Mouse (Mus musculus) heart, embryonic 10.5 days (tissue): ENCODE results near the gene Rhobtb1. TPM values are rescaled to one million over a fixed set of nuclear protein-coding genes. Genes with fewer than 3 reads are reported as not detected.

Experiments used
- DNase-seq: peaks from one replicate; pipeline ENCODE4 v3.0.0-alpha.2; 2017; ENCODE audit warnings: low spot score
- H3K27ac ChIP-seq: fragments of 300-500 bp; sonication (generic); 2 replicates; pipeline ENCODE4 v1.5.1; 2016; ENCODE audit warnings: mild to moderate bottlenecking
- H3K27me3 ChIP-seq: fragments of 300-500 bp; sonication (generic); 2 replicates; pipeline ENCODE4 v1.6.1; 2016; ENCODE audit warnings: mild to moderate bottlenecking; ENCODE audit not compliant: poor library complexity, insufficient read depth, severe bottlenecking
- H3K36me3 ChIP-seq: fragments of 300-500 bp; sonication (generic); 2 replicates; pipeline ENCODE4 v1.6.1; 2016; ENCODE audit warnings: mild to moderate bottlenecking, moderate library complexity
- H3K4me1 ChIP-seq: fragments of 300-500 bp; sonication (generic); 2 replicates; pipeline ENCODE4 v1.6.1; 2016; ENCODE audit warnings: mild to moderate bottlenecking
- H3K4me3 ChIP-seq: fragments of 300-500 bp; sonication (generic); 2 replicates; pipeline ENCODE4 v1.5.1; 2016; ENCODE audit warnings: mild to moderate bottlenecking, moderate library complexity
- H3K9me3 ChIP-seq: fragments of 300-500 bp; sonication (generic); 2 replicates; pipeline ENCODE4 v1.6.1; 2016; ENCODE audit warnings: mild to moderate bottlenecking, moderate library complexity
- WGBS: fragments of 180-500 bp; shearing (Covaris S2); methylation state at CpG from one replicate; pipeline ENCODE4 v1.1.7; 2016; 5-methylcytosine and 5-hydroxymethylcytosine counted together
- polyA plus RNA-seq: library from polyadenylated mRNA; unstranded; fragments of >200 nt; fragmentation: Nextera tagmentation; extraction: Ambion mirVana; gene quantifications from 2 replicates; pipeline ENCODE4 v1.2.1, GENCODE M21; 2016

The Rhobtb1 gene
- polyA plus RNA-seq, 1 experiment from 2014 or later, result 26.6 TPM

DNA sequence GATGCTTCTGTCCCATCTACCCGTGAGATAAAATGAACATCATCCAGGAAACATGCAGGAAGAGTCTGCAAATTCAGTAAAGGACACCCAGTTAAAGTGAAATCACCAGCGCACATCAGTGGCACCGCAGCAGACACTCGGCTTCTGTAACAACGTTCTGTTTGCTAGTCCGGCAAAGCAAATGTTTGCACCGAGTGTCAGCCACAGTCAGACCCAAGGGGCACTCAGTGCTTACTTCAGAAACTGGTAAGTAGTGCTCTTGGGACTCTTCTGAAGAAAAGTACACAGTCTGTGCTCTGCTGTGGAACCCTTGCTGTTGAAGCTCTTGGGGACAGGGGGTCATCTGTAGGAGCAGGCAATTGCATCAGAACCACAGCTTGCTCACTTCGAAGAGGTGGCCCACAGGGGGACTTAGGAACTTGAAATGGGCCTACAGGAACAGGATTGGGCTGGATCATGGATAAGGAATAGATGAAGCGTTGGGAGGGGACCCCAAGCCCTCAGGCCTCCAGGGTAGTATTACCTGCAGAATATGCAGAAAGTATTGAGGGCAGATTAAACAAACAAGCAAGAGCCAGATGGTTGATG is 14.9 kb upstream of the Rhobtb1 start:
- DNase-seq, result peak; percentile 67
- no peak overlapping the region for H3K4me3 ChIP-seq
- no peaks in the 10 kb centered on the region for H3K36me3 ChIP-seq
- H3K27ac ChIP-seq, result no peak overlapping the region
- no peaks in the 10 kb centered on the region for H3K4me1 ChIP-seq
- no peaks in the 10 kb centered on the region for H3K9me3 ChIP-seq
- no peaks in the 10 kb centered on the region for H3K27me3 ChIP-seq
- 61% methylated on average over 9 of the region's 9 CpGs for WGBS

DNA sequence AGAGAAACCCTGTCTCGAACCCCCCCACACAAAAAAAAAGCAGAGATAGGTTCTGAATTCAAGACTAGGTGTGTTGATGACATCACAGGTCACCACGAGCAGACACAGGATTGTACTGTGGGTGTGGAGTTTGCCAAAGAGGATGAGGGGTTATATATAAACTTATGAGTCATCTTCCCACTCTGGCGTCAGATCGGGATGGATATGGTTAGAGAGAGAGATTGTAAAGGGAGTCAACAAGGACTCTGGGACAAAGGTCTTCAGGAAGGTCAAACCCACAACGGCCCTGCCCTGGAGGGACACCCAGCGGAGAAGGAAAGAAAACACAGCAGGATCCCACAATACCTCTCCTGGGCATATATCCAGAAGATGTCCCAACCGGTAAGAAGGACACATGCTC is 2.0 kb upstream of the Rhobtb1 start:
- Histone ChIP-seq H3K27ac (no peak overlapping the region), H3K4me3 (no peak overlapping the region), H3K4me1 (0 out of 2 replicates have a peak, but pooled peaks cover 4% of the 10 kb centered on the region), H3K36me3 (no peaks in the 10 kb centered on the region), H3K9me3 (no peaks in the 10 kb centered on the region), H3K27me3 (no peaks in the 10 kb centered on the region)
- no peak for DNase-seq
- WGBS, result 77% methylated on average over 7 of the region's 7 CpGs

DNA sequence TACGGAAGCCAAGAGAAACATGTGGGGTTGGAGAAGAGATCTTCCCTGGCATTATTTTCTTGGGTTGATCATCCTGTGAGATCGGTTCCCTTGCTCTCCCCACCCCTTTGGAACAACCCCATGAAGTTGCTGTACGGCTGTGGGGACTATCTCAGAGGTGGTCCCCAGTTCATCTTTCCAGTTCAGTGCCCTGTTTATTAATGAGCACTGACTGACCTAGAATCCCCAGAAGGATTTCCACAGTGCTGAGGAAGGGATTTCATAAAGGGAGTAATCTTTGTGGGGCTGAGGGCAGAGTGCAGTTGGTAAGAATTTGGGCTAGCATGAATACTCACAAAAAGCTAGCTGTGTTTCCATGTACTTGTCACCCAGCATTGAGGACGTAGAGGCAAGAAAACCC is 1.7 kb downstream of the Rhobtb1 start:
- Histone ChIP-seq H3K27me3 (no peaks in the 10 kb centered on the region), H3K36me3 (no peaks in the 10 kb centered on the region), H3K9me3 (no peaks in the 10 kb centered on the region), H3K4me3 (no peak overlapping the region), H3K4me1 (0 out of 2 replicates have a peak, but pooled peaks cover 4% of the 10 kb centered on the region), H3K27ac (no peak overlapping the region)
- DNase-seq, result no peak
- 83% methylated on average over 4 of the region's 4 CpGs for WGBS

DNA sequence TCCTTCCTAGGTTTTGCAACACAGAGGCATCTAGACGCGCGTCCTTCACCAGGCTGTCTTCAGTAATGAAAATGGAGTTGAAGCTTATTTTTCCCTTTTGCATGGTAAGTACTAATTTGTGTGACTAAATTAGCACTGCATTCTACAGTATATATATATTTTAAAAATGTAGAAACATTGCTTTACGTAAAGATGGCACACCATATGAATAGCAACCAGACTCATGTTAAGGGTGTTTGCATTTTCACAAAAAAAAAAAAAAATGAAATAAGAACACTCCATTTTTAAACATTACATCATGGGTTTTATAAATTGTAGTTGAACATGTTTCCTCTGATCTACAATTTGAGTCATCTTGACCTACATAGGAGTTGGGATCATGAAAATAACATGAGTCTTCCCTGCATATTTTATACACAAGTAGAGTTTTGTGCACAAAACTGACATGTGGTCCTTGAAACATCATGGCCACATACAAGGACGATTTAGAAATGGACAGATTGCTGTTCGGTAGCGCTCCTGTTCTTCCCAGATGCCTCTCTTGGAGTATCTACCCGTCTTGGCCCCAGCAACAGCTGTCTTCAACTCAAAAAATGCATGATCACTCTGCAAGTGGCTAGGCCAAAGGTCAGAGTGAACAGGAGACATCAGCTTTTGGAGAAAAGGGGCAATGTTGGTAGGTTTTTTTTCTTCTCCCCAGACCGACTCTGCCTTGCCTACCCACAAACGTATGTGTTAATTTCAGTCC is 4.4 kb downstream of the Rhobtb1 start:
- Histone ChIP-seq H3K27me3 (no peaks in the 10 kb centered on the region), H3K4me3 (no peak overlapping the region), H3K36me3 (no peaks in the 10 kb centered on the region), H3K27ac (no peak overlapping the region), H3K9me3 (no peaks in the 10 kb centered on the region), H3K4me1 (0 out of 2 replicates have a peak, but pooled peaks cover 4% of the 10 kb centered on the region)
- WGBS, result 83% methylated on average over 10 of the region's 10 CpGs
- no peak for DNase-seq

DNA sequence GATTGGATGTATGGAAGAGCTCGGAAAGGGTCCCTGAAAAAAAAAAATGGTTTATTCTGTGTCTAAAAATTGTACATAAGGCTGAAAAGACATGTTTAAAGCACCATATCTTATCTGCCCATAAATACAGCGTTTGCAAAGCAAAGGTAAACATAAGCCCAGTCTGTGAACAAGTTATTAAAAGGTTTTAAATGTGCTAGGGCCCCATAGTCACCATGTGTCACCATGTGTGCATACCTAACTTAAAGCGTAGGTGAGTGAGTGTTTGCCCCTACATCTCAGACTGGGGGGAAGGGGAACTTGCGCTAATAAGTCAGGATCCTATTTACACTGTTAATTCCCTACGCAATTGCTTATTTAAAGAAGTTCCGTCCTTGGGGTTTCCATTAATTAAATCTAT is 5.2 kb downstream of the Rhobtb1 start:
- no peak for DNase-seq
- H3K9me3 ChIP-seq, result no peaks in the 10 kb centered on the region
- 79% methylated on average over 6 of the region's 6 CpGs for WGBS
- H3K36me3 ChIP-seq, result no peaks in the 10 kb centered on the region
- H3K27me3 ChIP-seq, result no peaks in the 10 kb centered on the region
- H3K4me1 ChIP-seq, result no peaks in the 10 kb centered on the region
- no peak overlapping the region for H3K4me3 ChIP-seq
- no peak overlapping the region for H3K27ac ChIP-seq

DNA sequence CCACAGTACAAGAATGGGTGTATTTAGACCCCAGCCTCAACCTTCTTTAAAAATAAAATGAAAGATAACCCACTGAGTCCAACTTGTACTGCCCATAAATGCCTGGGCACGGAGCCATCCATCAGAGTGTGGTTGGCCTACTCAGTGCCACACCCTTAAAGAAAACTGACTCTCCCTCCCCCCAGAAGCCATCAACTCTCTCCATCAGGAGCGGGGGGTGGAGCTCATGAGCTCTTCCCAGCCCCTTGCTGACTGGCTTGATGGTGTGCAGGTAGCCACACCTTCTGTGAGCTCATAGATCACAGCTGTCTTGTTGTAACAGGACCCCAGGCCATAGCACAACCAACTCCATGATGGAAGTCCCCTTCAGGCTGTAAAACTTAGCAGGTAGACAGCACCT is 6.2 kb downstream of the Rhobtb1 start:
- Histone ChIP-seq H3K9me3 (no peaks in the 10 kb centered on the region), H3K27ac (no peak overlapping the region), H3K36me3 (no peaks in the 10 kb centered on the region), H3K27me3 (no peaks in the 10 kb centered on the region), H3K4me1 (no peaks in the 10 kb centered on the region), H3K4me3 (no peak overlapping the region)
- 60% methylated on average over 2 of the region's 2 CpGs for WGBS
- no peak for DNase-seq

DNA sequence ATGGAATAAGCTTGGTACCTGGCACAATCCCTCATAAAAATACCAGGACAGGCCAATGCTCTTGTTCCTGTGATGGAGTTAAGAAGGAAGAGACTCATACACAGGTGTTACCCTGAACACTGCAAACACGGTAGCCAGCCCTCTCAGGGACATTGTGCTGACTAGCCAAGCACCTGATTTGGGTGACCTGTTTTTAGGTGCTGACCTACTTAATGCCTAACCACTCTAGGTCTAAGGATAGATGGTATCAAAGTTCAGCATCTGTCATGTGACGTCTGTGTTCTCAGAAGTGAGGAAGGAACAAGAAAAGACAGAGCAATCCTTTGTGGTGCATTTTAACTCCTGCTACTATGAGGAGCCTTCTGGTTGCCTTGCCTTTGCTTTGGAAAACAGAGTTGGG is 9.6 kb downstream of the Rhobtb1 start:
- no peaks in the 10 kb centered on the region for H3K27me3 ChIP-seq
- no peak overlapping the region for H3K27ac ChIP-seq
- WGBS, result 83% methylated on average over 2 of the region's 2 CpGs
- no peaks in the 10 kb centered on the region for H3K4me1 ChIP-seq
- H3K36me3 ChIP-seq, result no peaks in the 10 kb centered on the region
- H3K9me3 ChIP-seq, result no peaks in the 10 kb centered on the region
- no peak for DNase-seq
- H3K4me3 ChIP-seq, result no peak overlapping the region

DNA sequence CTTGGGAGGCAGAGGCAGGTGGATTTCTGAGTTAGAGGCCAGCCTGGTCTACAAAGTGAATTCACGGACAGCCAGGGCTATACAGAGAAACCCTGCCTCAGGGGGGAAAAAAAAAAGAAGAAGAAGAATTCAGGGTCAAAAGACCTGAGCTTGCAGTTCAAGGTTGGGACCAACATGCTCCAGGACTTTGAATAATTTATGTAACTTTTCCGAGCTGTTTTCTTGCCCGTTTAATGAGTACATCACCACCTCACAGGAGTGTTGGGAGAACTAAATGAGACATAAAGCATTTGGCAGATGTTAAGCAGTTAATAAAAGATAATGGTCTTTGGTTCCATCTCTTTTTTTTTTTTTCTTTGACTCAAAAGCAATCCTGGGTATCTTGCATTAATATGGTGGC is 10.3 kb downstream of the Rhobtb1 start:
- H3K36me3 ChIP-seq, result no peaks in the 10 kb centered on the region
- DNase-seq, result no peak
- H3K4me3 ChIP-seq, result no peak overlapping the region
- H3K9me3 ChIP-seq, result no peaks in the 10 kb centered on the region
- H3K4me1 ChIP-seq, result no peaks in the 10 kb centered on the region
- no peaks in the 10 kb centered on the region for H3K27me3 ChIP-seq
- H3K27ac ChIP-seq, result no peak overlapping the region
- 76% methylated on average over 3 of the region's 3 CpGs for WGBS

DNA sequence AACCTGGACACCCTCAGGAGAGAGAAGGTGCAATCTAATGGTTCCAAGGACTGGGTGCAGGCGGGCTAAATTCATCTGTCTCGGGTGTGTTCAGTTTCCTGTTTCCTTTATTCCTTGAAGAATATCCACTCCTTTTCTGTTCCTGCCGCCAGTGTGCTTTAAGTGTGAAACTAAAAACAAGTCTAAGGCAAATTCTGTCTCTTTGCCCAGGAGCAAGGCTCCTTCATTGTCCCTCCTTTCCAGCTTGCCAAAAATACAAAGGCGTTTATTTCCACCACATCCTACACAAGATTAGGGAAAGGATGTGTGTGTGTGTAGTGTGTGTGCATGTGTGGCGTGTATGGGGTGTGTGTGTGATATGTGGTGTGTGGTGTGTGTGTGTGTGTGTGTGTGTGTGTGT is 11.3 kb downstream of the Rhobtb1 start:
- Histone ChIP-seq H3K27ac (no peak overlapping the region), H3K9me3 (no peaks in the 10 kb centered on the region), H3K4me1 (no peaks in the 10 kb centered on the region), H3K4me3 (no peak overlapping the region), H3K36me3 (no peaks in the 10 kb centered on the region), H3K27me3 (no peaks in the 10 kb centered on the region)
- 76% methylated on average over 5 of the region's 5 CpGs for whole genome bisulfite sequencing
- no peak for DNase-seq

DNA sequence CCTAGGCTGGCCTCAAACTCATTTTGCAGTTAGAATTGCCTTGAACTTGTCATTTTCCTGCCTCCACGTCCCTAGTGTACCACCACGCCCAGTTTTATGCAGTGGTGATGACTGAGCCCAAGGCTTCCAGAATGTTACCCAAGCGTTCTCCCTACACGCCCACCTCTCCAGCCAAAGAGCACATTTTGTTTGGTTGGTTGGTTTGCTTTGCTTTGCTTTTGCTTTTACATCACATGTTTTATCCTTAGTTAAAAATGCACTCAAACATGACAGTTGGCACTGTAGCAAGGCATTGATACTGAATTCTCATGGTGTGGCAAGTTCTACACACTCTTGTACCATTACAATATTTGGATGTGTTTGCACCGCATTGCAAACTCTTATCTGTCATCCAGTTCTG is 12.0 kb downstream of the Rhobtb1 start:
- 83% methylated on average over 5 of the region's 5 CpGs for WGBS
- Histone ChIP-seq H3K4me3 (no peak overlapping the region), H3K4me1 (no peaks in the 10 kb centered on the region), H3K27me3 (no peaks in the 10 kb centered on the region), H3K36me3 (no peaks in the 10 kb centered on the region), H3K9me3 (no peaks in the 10 kb centered on the region), H3K27ac (no peak overlapping the region)
- DNase-seq, result no peak

DNA sequence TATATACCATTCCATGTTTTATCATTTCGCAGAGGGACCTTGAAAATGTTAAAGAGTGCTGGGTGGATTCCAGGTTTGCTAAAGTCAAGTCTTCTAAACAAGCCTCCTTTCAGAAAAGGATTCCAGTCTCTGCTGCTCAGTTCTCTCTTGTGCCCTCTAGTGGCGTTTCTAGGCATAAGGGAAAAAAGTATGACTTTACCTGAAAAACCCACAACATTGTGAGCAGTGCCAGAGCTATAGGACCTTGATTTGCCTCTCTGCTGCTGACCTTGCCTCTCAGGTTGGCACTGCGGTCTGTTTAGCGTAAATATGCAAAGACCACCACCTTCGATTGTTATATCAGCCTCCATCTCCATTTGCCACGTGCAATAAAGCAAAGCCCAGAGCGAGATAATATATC is 13.9 kb downstream of the Rhobtb1 start:
- Histone ChIP-seq H3K27me3 (no peaks in the 10 kb centered on the region), H3K9me3 (no peaks in the 10 kb centered on the region), H3K27ac (no peak overlapping the region), H3K4me1 (no peaks in the 10 kb centered on the region), H3K4me3 (no peak overlapping the region), H3K36me3 (no peaks in the 10 kb centered on the region)
- WGBS, result 57% methylated on average over 7 of the region's 7 CpGs
- DNase-seq, result no peak

DNA sequence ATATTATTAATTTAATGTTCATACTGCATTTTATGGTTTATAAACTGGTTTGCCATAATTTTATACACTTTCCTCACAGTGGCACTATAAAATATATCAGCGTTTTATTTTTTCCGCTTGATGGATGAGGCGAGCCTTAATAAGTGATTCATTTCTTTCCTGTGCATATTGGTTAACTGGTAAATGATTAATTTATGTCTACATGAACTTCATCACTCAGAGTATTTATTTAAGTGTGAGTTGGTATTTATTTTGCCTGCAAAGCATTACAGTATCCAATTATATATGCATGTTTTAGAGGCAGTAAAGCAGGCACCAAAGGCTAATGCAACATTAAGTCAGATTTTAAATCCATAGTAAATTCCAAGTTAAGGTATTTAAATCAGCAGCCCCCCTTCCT is 14.6 kb downstream of the Rhobtb1 start:
- 82% methylated on average over 3 of the region's 3 CpGs for WGBS
- Histone ChIP-seq H3K27ac (no peak overlapping the region), H3K9me3 (no peaks in the 10 kb centered on the region), H3K4me3 (no peak overlapping the region), H3K36me3 (no peaks in the 10 kb centered on the region), H3K27me3 (no peaks in the 10 kb centered on the region), H3K4me1 (no peaks in the 10 kb centered on the region)
- DNase-seq, result no peak

DNA sequence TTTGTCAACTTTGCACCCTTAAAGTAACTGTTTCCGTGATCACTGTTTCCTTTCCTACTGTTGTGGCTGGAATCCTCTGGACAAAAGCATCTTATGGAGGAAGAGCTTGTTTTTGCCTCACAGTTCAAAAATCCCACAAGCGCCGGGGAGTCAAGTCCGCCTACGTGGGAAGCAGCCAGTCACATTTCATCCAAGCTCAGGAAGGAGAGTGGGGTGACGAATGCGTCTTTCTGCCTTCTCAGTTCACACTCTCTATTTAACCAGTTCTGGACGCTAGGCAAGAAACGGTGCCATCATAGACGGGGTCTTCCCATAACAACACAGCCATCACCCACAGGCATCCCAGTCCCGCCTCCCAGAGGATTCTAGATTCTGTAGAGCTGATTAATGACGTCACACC is 15.3 kb downstream of the Rhobtb1 start:
- no peak for DNase-seq
- Histone ChIP-seq H3K9me3 (no peaks in the 10 kb centered on the region), H3K27me3 (no peaks in the 10 kb centered on the region), H3K36me3 (no peaks in the 10 kb centered on the region), H3K4me1 (no peaks in the 10 kb centered on the region), H3K27ac (no peak overlapping the region), H3K4me3 (no peak overlapping the region)
- 83% methylated on average over 12 of the region's 12 CpGs for WGBS

DNA sequence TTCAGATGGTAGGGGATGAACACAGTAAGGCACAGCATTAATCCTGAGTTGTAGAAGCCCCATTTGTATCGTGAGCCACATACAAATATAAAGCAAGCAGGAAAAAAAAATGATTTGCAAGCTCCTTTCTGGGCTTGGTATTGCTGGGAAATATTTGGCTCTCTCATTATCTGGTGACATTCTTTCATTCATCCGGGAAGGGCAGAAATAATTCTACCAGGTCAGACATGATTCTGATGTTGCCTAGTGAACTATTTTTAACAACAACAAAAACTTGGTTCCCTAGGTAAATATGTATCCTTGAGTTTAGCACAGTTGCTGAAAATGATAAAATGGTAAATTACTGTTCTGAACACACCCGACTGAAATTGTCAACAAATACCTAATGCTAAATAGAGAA is 21.2 kb downstream of the Rhobtb1 start:
- Histone ChIP-seq H3K9me3 (no peaks in the 10 kb centered on the region), H3K27ac (no peak overlapping the region), H3K4me3 (no peak overlapping the region), H3K4me1 (no peaks in the 10 kb centered on the region), H3K36me3 (no peaks in the 10 kb centered on the region), H3K27me3 (no peaks in the 10 kb centered on the region)
- 77% methylated on average over 3 of the region's 3 CpGs for WGBS
- no peak for DNase-seq
